Mouse (Mus musculus): ENCODE measurements at regions not wholly inside any gene's neighbourhood (a gene's known extent, or its start where the extent isn't known, plus 50 kb on each side); places are given as distances from the start of the nearest gene placed in this dataset.
A peak's percentile ranks its signal among the peaks of the same experiment; 100 is the strongest.

DNA sequence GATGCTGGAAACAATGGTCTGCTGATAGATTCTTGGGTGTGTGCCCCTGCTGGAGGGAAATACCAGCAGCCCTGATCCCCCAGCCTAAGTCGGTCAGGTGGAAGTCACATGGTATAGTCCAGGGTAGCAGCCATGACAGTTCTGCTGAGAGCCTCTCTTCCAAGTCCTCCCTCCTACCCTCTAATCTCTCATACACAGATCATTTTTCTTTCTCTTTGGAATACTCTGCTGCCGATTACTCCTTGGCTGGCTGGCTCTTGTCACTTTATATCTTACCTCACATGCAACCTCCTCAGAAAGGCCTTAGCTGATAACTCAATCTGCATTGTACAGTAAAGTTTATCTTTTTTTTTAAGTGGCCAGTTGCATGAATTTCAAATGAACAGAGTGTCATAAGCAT lies 162.5 kb upstream of the Kbtbd8 start:
- DNase-seq: no peak

- DNase-seq: no peak
Observed at GRCm38 (mm10) chr6:94953658-94954057, 163.4 kb upstream of the Kbtbd8 start.

GRCm38 (mm10) chr6:94951971-94952768 lies 164.9 kb upstream of the Kbtbd8 start:
- DNase-seq: no peak

- DNase-seq: no peak
Observed at GRCm38 (mm10) chr6:94950944-94951343, 166.1 kb upstream of the Kbtbd8 start.

GRCm38 (mm10) chr6:94950319-94950718 lies 166.7 kb upstream of the Kbtbd8 start:
- no peak for DNase-seq

- DNase-seq: no peak
Observed at GRCm38 (mm10) chr6:94946352-94946900, 170.6 kb upstream of the Kbtbd8 start.

- no peak for DNase-seq
Observed at GRCm38 (mm10) chr6:94945715-94946114, 171.3 kb upstream of the Kbtbd8 start.

GRCm38 (mm10) chr6:94944196-94944595 lies 172.8 kb upstream of the Kbtbd8 start:
- DNase-seq: no peak

DNA sequence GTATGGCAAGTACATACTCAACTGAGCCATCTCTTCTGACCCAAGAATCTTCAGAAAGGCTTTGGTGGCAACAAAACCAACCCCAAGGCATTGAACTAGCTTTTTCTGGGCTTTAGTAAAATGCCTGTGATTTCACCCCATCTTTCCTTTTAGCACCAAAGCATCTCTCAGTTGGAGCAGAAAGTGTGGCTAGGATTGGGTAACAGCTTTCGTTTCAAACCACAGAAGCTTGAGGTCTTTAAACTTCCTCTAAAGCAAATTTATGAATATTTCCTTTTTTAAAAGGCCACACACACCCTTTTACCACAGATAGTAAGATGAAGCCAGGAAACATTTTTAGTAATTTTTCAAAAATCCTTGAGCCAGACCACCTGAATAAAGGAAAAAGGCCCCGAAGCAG lies 178.1 kb upstream of the Kbtbd8 start:
- no peak for DNase-seq

GRCm38 (mm10) chr6:94936206-94936605 lies 180.8 kb upstream of the Kbtbd8 start:
- no peak for DNase-seq

DNA sequence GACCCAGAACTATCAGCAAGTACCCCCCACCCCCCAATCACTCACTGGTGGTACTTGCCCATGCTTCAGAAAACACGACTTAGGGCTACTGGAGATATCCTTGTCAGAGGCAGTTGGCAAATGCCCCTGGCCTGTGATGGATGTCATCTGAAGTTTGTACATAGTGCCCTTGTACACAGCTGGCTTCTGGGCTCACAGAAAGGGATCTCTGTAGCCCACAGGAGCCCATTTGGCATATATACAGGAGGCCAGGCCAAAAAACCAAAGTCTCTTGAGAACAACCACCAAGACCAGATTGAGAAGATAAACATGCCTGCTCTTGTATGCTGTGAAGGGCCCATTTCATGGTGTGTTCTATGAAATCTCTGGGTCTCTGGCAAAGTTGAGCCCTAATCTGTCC lies 181.3 kb upstream of the Kbtbd8 start:
- DNase-seq: no peak

- DNase-seq: no peak
Observed at GRCm38 (mm10) chr6:94927811-94928210, 189.2 kb upstream of the Kbtbd8 start.

GRCm38 (mm10) chr6:94926652-94927211 lies 190.3 kb upstream of the Kbtbd8 start:
- no peak for DNase-seq

- no peak for DNase-seq
Observed at GRCm38 (mm10) chr6:94925408-94925807, 191.6 kb upstream of the Kbtbd8 start.

DNA sequence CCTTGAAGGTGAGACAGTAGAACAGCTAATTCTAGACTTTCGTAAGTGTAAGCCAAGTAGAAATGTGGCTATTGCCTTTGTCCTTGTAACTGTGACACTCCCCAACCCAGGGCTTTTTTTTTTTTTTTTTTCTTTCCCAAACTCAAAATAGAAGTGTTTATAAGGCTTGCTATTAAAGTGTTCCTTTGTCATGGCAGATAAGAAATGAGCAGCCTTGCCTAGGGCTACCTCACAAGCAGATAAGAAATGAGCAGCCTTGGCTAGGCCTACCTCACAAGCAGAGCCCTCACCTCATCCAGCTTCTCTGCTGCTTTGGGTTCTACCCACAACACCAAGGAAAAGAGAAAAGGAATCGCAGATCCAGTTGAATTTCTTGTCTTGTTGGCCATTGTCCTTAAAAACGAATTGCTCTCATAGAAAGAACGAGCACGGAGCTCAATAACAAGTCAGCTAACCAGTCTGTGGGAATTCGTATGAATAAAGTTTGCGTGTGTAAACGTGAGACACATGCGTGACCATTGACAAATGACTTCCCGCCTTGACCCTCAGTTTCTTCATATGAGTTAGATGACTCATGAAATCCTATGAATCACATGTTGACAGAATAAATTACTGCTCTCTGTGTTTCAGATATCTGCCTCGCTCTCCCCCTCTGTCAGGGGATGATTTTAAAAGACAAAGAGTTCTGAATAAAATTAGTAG lies 192.6 kb upstream of the Kbtbd8 start:
- no peak for DNase-seq

- DNase-seq: no peak
Observed at GRCm38 (mm10) chr6:94921741-94922140, 195.3 kb upstream of the Kbtbd8 start.

DNA sequence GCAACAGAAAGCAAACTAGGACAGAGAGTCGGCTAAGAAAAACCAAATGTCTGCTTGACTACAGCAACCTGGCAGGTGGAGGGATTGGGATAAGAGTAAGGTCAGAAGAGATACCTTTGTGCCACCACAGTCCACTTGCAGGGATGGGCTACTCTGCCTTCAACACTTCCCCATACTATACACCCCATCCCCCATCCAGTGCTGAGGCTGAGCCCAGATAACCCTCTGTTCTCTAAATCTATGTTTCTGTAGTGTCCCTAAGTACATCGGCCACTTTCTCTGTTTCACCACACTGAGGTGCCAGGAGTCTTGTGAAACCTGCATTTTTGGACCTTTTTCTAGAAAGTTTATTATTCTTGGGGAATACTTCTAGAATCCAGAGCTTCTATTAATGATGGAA lies 196.3 kb upstream of the Kbtbd8 start:
- DNase-seq: no peak

DNA sequence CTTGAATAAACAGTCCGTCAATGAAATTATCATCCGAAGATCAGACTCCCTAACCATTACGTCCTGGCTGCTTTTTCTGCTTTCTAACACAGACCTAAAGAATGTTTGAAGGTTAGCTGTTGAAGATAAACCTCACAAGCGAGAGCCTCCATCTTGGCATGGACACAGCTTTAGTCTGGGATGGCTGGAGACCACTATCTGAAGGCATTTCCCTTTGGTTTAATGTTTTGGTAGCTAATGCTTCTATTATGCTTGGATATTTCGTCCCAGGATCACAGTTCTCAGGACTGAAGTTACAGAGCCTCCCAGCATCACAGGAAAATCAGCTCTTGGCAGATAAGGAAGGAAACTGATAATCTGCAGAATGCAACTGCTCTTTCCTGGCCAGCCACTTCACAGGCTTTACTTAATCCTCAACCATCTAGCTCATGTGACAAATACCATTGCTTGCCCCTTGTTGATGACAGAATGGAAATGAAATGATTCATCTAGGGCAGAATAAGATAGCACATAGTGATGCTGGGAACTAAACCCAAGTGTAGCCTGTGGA lies 197.8 kb upstream of the Kbtbd8 start:
- DNase-seq: no peak

- peak; percentile 32 to 43 for DNase-seq
Observed at GRCm38 (mm10) chr6:94915842-94916620, 201.0 kb upstream of the Kbtbd8 start.

GRCm38 (mm10) chr6:94911836-94912235 lies 205.2 kb upstream of the Kbtbd8 start:
- DNase-seq: peak; percentile 9 to 67

DNA sequence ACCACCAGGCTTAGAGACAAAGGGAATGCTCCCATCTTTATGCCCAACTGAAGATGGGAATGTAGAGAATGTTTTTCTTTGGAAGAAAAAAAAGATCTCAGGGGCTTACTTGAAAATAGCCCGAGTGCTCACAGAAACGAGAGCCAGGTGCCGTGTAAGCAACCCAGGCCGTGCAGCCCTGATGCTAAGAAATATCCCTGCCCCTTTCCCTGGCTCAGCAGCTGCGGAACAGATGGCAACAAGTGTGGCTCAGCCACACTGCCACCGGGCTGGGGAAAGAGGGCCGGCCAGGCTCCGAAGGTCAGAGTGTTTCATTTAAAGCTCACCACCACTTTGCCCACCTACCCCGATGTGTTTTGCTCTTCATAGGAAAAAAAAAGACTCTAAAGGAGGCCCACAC lies 205.7 kb upstream of the Kbtbd8 start:
- DNase-seq: peak in 1 of 2 experiments; percentile 42

- DNase-seq: no peak
Observed at GRCm38 (mm10) chr6:94900862-94901261, 200.9 kb upstream of the Lrig1 start.

DNA sequence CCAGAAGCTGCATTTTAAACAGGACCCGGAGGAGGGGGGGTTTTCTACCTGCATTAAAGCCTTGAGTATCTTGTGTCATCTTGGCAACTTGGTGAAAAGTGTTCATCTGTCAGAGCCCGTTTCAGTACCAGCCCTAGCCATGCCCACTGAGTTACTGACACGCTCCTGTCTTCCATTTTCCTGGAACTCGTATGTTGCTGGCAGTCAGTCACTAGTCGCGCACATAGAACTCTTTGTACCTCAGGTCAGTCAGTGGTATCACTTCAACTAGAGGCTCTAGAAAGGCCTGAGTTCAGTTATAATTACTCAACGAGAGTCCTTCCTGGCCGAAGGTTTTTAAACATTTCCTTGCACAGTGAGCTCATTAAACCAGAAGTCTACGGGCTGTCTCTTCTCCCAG lies 198.9 kb upstream of the Lrig1 start:
- no peak for DNase-seq

All from lung, postnatal 4 days (tissue).